Mouse (Mus musculus) hindbrain, embryonic 16.5 days (tissue): ENCODE results near the gene Gemin8. TPM values are rescaled to one million over a fixed set of nuclear protein-coding genes. Genes with fewer than 3 reads are reported as not detected.

Source experiments
- ATAC-seq: fragments of 200-750 bp; cut with Nextera tagmentation; 2 replicates; pipeline ENCODE4 v1.8.0; 2017; ENCODE audit warnings: moderate TSS enrichment, moderate library complexity
- H3K27ac ChIP-seq: fragments of 300-500 bp; sonication (generic); 2 replicates; pipeline ENCODE4 v1.5.1; 2014; ENCODE audit warnings: low read depth, mild to moderate bottlenecking, control low read depth, low read length, moderate library complexity
- H3K27me3 ChIP-seq: fragments of 300-500 bp; sonication (generic); replicated peaks from 2 replicates; pipeline ENCODE4 v1.6.1; 2014; ENCODE audit warnings: low read length; ENCODE audit not compliant: control insufficient read depth, insufficient read depth
- H3K36me3 ChIP-seq: fragments of 300-500 bp; sonication (generic); 2 replicates; pipeline ENCODE4 v1.6.1; 2014; ENCODE audit warnings: mild to moderate bottlenecking, low read length, moderate library complexity, mixed read lengths; ENCODE audit not compliant: control insufficient read depth, insufficient read depth
- H3K4me1 ChIP-seq: fragments of 300-500 bp; sonication (generic); 2 replicates; pipeline ENCODE4 v1.6.1; 2014; ENCODE audit warnings: low read depth, low read length; ENCODE audit not compliant: control insufficient read depth, insufficient read depth
- H3K4me2 ChIP-seq: fragments of 300-500 bp; sonication (generic); 2 replicates; pipeline ENCODE4 v1.6.1; 2014; ENCODE audit warnings: mild to moderate bottlenecking, low read length, control low read depth, moderate library complexity
- H3K4me3 ChIP-seq: fragments of 300-500 bp; sonication (generic); 2 replicates; pipeline ENCODE4 v1.5.1; 2014; ENCODE audit warnings: mild to moderate bottlenecking, low read length, control low read depth, moderate library complexity
- H3K9ac ChIP-seq: fragments of 300-500 bp; sonication (generic); 2 replicates; pipeline ENCODE4 v1.6.1; 2014; ENCODE audit warnings: low read depth, mild to moderate bottlenecking, control low read depth, low read length, moderate library complexity
- H3K9me3 ChIP-seq: fragments of 300-500 bp; sonication (generic); 2 replicates; pipeline ENCODE4 v1.6.1; 2014; ENCODE audit warnings: mild to moderate bottlenecking, low read length, moderate library complexity; ENCODE audit not compliant: control insufficient read depth
- WGBS: fragments of 180-500 bp; shearing (Covaris S2); extraction: QIAGEN DNeasy Blood & Tissue Kit; methylation state at CpG from one replicate; pipeline ENCODE4 v1.1.7; 2014; 5-methylcytosine and 5-hydroxymethylcytosine counted together
- polyA plus RNA-seq: library from polyadenylated mRNA; unstranded; fragments of >200 nt; fragmentation: Nextera tagmentation; extraction: Ambion mirVana; gene quantifications from 2 replicates; pipeline ENCODE4 v1.2.1, GENCODE M21; 2015

The Gemin8 gene
- polyA plus RNA-seq, 1 experiment from 2014 or later, result 7.9 TPM

- WGBS, result 26% methylated on average over 7 of the region's 7 CpGs
- ATAC-seq, result peak; percentile 55
- no peaks in the 10 kb centered on the region for H3K4me1 ChIP-seq
Observed at GRCm38 (mm10) chrX:166173796-166174195, 3.5 kb downstream of the Gemin8 start.

GRCm38 (mm10) chrX:166177929-166178328, 7.7 kb downstream of the Gemin8 start:
- Histone ChIP-seq H3K36me3 (no peaks in the 10 kb centered on the region), H3K27ac (no peak overlapping the region), H3K4me2 (no peak overlapping the region), H3K4me3 (no peak overlapping the region), H3K9me3 (no peaks in the 10 kb centered on the region), H3K9ac (no peak overlapping the region), H3K4me1 (no peaks in the 10 kb centered on the region), H3K27me3 (no peaks in the 10 kb centered on the region)
- 95% methylated on average over 7 of the region's 7 CpGs for WGBS
- no peak for ATAC-seq

More at GRCm38 (mm10) chrX:166173796-166174195, 3.5 kb downstream of the Gemin8 start:
- Histone ChIP-seq H3K4me3 (no peak overlapping the region), H3K36me3 (no peaks in the 10 kb centered on the region), H3K27ac (0 out of 2 replicates have a peak overlapping the region, but pooled peaks have one; percentile 1), H3K9ac (no peak overlapping the region), H3K27me3 (no peaks in the 10 kb centered on the region), H3K9me3 (no peaks in the 10 kb centered on the region), H3K4me2 (no peak overlapping the region)

GRCm38 (mm10) chrX:166183094-166183493, 12.8 kb downstream of the Gemin8 start:
- Histone ChIP-seq H3K36me3 (no peaks in the 10 kb centered on the region), H3K27me3 (no peaks in the 10 kb centered on the region), H3K4me1 (no peaks in the 10 kb centered on the region), H3K9me3 (no peaks in the 10 kb centered on the region), H3K4me2 (no peak overlapping the region), H3K27ac (no peak overlapping the region), H3K4me3 (no peak overlapping the region), H3K9ac (no peak overlapping the region)
- no peak for ATAC-seq
- WGBS, result 85% methylated on average over 3 of the region's 3 CpGs

- Histone ChIP-seq H3K27ac (no peak overlapping the region), H3K36me3 (no peaks in the 10 kb centered on the region), H3K9me3 (no peaks in the 10 kb centered on the region), H3K4me2 (no peak overlapping the region), H3K4me1 (no peaks in the 10 kb centered on the region), H3K9ac (no peak overlapping the region), H3K27me3 (no peaks in the 10 kb centered on the region), H3K4me3 (no peak overlapping the region)
- WGBS, result 88% methylated on average over 9 of the region's 9 CpGs
- no peak for ATAC-seq
Observed at GRCm38 (mm10) chrX:166185327-166185913, 15.2 kb downstream of the Gemin8 start.

GRCm38 (mm10) chrX:166187803-166188202, 17.5 kb downstream of the Gemin8 start:
- ATAC-seq, result no peak
- no peak overlapping the region for H3K27ac ChIP-seq
- no peaks in the 10 kb centered on the region for H3K27me3 ChIP-seq
- H3K4me1 ChIP-seq, result no peaks in the 10 kb centered on the region
- no peak overlapping the region for H3K4me2 ChIP-seq
- H3K9ac ChIP-seq, result no peak overlapping the region
- no peaks in the 10 kb centered on the region for H3K9me3 ChIP-seq
- no peaks in the 10 kb centered on the region for H3K36me3 ChIP-seq
- no peak overlapping the region for H3K4me3 ChIP-seq
- 85% methylated on average over 1 of the region's 1 CpGs for WGBS

- no peak for ATAC-seq
- H3K9ac ChIP-seq, result no peak overlapping the region
- no peaks in the 10 kb centered on the region for H3K36me3 ChIP-seq
- peaks cover 2% of the 10 kb centered on the region; the same call in 1 of the 2 replicates for H3K9me3 ChIP-seq
- H3K27ac ChIP-seq, result no peak overlapping the region
- H3K4me2 ChIP-seq, result no peak overlapping the region
- no peaks in the 10 kb centered on the region for H3K27me3 ChIP-seq
- H3K4me1 ChIP-seq, result no peaks in the 10 kb centered on the region
- H3K4me3 ChIP-seq, result no peak overlapping the region
Observed at GRCm38 (mm10) chrX:166196327-166196726, 26.1 kb downstream of the Gemin8 start.

- no peak for ATAC-seq
- WGBS, result 93% methylated on average over 2 of the region's 2 CpGs
- Histone ChIP-seq H3K27me3 (no peaks in the 10 kb centered on the region), H3K9ac (no peak overlapping the region), H3K4me2 (no peak overlapping the region), H3K27ac (no peak overlapping the region), H3K4me1 (no peaks in the 10 kb centered on the region), H3K4me3 (no peak overlapping the region), H3K36me3 (no peaks in the 10 kb centered on the region), H3K9me3 (peaks cover 2% of the 10 kb centered on the region; the same call in 1 of the 2 replicates)
Observed at GRCm38 (mm10) chrX:166198266-166198665, 28.0 kb downstream of the Gemin8 start.

GRCm38 (mm10) chrX:166199812-166200211, 29.6 kb downstream of the Gemin8 start:
- no peak for ATAC-seq
- no peak overlapping the region for H3K27ac ChIP-seq
- H3K4me3 ChIP-seq, result no peak overlapping the region
- H3K27me3 ChIP-seq, result no peaks in the 10 kb centered on the region
- H3K36me3 ChIP-seq, result no peaks in the 10 kb centered on the region
- no peak overlapping the region for H3K9ac ChIP-seq
- no peak overlapping the region for H3K4me2 ChIP-seq
- peaks cover 2% of the 10 kb centered on the region; the same call in 1 of the 2 replicates for H3K9me3 ChIP-seq
- H3K4me1 ChIP-seq, result no peaks in the 10 kb centered on the region

GRCm38 (mm10) chrX:166214576-166214975, 44.3 kb downstream of the Gemin8 start:
- H3K9me3 ChIP-seq, result no peaks in the 10 kb centered on the region
- no peak overlapping the region for H3K4me3 ChIP-seq
- no peaks in the 10 kb centered on the region for H3K4me1 ChIP-seq
- H3K36me3 ChIP-seq, result no peaks in the 10 kb centered on the region
- no peaks in the 10 kb centered on the region; the same call in 1 of the 2 replicates for H3K27me3 ChIP-seq
- ATAC-seq, result no peak
- H3K27ac ChIP-seq, result no peak overlapping the region
- H3K4me2 ChIP-seq, result no peak overlapping the region
- no peak overlapping the region for H3K9ac ChIP-seq
- WGBS, result 74% methylated on average over 2 of the region's 2 CpGs
